Mouse (Mus musculus): ENCODE results near the gene Sp1.

GRCm38 (mm10) chr15:102451666-102452430 is 45.9 kb downstream of the Sp1 start:
- TF ChIP-seq CTCF (IDR thresholded peaks at IDR 0.05; ENCODE audit: low read depth, low read length) (no peak), GATA2 (IDR thresholded peaks at IDR 0.05; ENCODE audit: borderline replicate concordance, low read depth, low read length) (no peak), POLR2AphosphoS5 (IDR thresholded peaks at IDR 0.05; ENCODE audit: insufficient replicate concordance, low read depth, low read length) (no peak), GATA1 (IDR thresholded peaks at IDR 0.05; ENCODE audit: borderline replicate concordance, low read length) (no peak)
